Mouse (Mus musculus): ENCODE results near the gene Dpep3.

DNA sequence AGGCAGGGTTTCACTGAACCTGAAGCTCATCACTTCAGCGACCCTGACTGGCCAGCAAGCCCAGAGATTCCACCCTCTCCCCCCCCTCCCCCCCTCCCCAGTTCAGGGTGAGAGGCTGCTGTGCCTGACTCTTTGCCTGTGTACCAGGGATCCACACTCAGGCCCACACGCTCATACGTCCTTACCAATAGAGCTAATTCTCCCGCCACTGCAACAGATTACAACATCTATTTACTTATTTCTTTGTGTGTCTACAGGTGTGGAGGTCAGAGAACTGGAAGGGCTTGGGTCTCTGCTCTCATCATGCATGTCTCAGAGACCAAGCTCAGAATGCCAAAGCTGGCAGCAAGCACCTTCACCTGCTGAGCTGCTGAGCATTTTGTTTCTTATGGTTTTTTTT is 14.0 kb upstream of the Dpep3 start:
- TF ChIP-seq CTCF (conservative IDR thresholded peaks at IDR 0.05; ENCODE audit: insufficient read depth, insufficient read length, low read depth, low read length), result no peak
- no peak for TF ChIP-seq POLR2A (IDR thresholded peaks at IDR 0.05; ENCODE audit: low read depth, low read length)
